Mouse (Mus musculus): Measurements from ENCODE around the gene Rps28.
"Not testable (repeated sequence)": the region's sequence is repeated elsewhere in the genome, so short reads cannot be mapped to it uniquely, and the experiment has no call there.

DNA sequence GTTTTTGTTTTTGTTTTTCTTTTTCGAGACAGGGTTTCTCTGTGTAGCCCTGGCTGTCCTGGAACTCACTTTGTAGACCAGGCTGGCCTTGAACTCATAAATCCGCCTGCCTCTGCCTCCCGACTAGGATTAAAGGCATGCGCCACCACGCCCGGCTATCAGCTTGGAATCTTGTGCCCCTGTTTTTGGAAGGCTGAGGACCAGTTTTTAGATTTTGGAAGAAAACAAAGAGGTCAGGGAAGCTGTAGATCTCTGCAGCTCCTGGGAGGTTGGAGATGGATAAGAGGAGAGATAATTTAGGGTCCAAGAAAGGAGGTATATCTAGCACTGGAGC lies 602 bp upstream of the Rps28 start:
- TF ChIP-seq EP300, CTCF (IDR thresholded peaks at IDR 0.05): not testable (repeated sequence)

Measured in lung, postnatal 0 days (tissue).